Mouse (Mus musculus) testis, adult 2 months (tissue): ENCODE measurements at regions not wholly inside any gene's neighbourhood (a gene's known extent, or its start where the extent isn't known, plus 50 kb on each side); places are given as distances from the start of the nearest gene placed in this dataset.

Experiments
- CTCF ChIP-seq: fragments of 200-500 bp; IDR thresholded peaks from 2 replicates; pipeline ENCODE4 v1.5.1; 2012; ENCODE audit warnings: low read depth, mild to moderate bottlenecking, inconsistent platforms, low read length, moderate library complexity; ENCODE audit not compliant: control insufficient read depth, insufficient read depth, insufficient replicate concordance
- POLR2A ChIP-seq: fragments of 200-500 bp; IDR thresholded peaks from 2 replicates; pipeline ENCODE4 v1.6.1; 2012; ENCODE audit warnings: low read depth, mild to moderate bottlenecking, inconsistent platforms, low read length, moderate library complexity; ENCODE audit not compliant: control insufficient read depth

DNA sequence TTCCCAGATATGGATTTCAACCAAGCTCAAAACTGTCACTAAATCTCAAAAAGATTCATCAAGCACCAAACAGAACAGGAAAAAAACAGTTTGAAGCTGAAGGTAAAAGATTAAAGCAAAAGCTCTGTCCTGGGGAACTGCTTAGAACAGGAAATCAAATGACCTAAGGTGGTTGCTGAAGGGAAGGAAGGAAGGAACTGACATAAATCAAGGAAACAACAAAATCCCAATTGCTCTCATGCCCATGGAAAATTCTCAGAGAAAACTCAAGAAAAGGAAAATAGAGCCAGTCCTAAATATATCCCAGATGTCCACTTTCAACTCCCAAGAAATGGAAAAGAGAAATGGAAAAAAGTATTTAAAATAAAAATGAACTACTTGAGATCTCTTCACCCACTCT lies 165.4 kb downstream of the Qdpr start:
- no peak for TF ChIP-seq POLR2A
- TF ChIP-seq CTCF: no peak
